Mouse (Mus musculus) hindbrain, embryonic 10.5 days (tissue): Measurements from ENCODE around the gene Tmc2. TPM values are rescaled to one million over a fixed set of nuclear protein-coding genes. Genes with fewer than 3 reads are reported as not detected.

Source experiments
- DNase-seq: peaks from one replicate; pipeline ENCODE4 v3.0.0-alpha.2; 2017; ENCODE audit warnings: low spot score
- H3K27ac ChIP-seq: fragments of 300-500 bp; sonication (generic); 2 replicates; pipeline ENCODE4 v1.5.1; 2016; ENCODE audit warnings: mild to moderate bottlenecking, moderate library complexity
- H3K27me3 ChIP-seq: fragments of 300-500 bp; sonication (generic); 2 replicates; pipeline ENCODE4 v1.6.1; 2016; ENCODE audit warnings: mild to moderate bottlenecking; ENCODE audit not compliant: poor library complexity, insufficient read depth, severe bottlenecking
- H3K36me3 ChIP-seq: fragments of 300-500 bp; sonication (generic); 2 replicates; pipeline ENCODE4 v1.6.1; 2016; ENCODE audit warnings: mild to moderate bottlenecking, moderate library complexity
- H3K4me1 ChIP-seq: fragments of 300-500 bp; sonication (generic); replicated peaks from 2 replicates; pipeline ENCODE4 v1.6.1; 2016; ENCODE audit warnings: mild to moderate bottlenecking
- H3K4me3 ChIP-seq: fragments of 300-500 bp; sonication (generic); 2 replicates; pipeline ENCODE4 v1.5.1; 2016; ENCODE audit warnings: mild to moderate bottlenecking, moderate library complexity
- H3K9me3 ChIP-seq: fragments of 300-500 bp; sonication (generic); 2 replicates; pipeline ENCODE4 v1.6.1; 2016; ENCODE audit warnings: mild to moderate bottlenecking, moderate library complexity
- WGBS: fragments of 180-500 bp; shearing (Covaris S2); methylation state at CpG from one replicate; pipeline ENCODE4 v1.1.7; 2016; 5-methylcytosine and 5-hydroxymethylcytosine counted together
- polyA plus RNA-seq: library from polyadenylated mRNA; unstranded; fragments of >200 nt; fragmentation: Nextera tagmentation; extraction: Ambion mirVana; gene quantifications from 2 replicates; pipeline ENCODE4 v1.2.1, GENCODE M21; 2016

Tmc2 gene
- polyA plus RNA-seq, 1 experiment from 2014 or later: not detected

DNA sequence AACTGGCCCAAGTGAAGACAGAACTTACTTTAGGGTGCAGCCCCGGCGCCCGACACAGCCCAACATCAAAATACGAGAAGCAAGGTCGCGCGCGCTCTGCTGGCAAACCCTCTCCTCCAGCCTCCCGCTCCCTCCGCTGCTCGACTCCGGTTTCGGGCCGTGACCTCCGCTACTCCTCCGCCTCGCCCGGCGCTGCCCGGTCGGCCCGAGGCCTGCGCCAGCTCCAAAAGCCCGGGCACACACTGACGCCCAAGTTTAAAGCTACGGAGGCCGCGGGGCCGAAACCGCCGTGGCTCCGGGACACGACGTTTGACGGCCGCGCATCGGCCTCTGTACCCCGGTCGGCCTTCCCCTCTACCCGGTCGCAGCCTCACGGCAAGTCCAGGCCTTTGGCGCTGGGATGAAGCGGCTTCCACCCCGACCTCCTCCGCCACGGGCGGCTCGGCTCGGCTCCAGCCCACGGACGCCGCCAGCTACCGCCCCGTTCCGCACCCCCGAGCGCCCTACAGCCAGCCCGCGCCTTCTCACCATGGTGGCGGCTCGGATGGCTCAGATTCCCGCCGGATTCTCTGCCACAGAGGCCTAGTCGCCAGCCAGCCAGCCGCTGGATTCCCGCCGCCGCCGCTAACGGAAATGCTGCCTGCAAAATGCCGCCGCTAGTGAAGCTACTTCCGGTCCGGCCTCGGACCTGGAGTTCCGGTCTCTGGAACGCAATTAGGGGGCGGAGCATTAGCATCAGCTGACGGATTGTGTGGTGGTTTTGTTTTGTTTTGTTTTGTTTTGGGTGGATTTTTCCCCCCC is 16.1 kb upstream of the Tmc2 start, which contains the start of gene Snrpb:
Gene Snrpb (minus strand): TSS at position 698 of the 801 bp plus-strand sequence.
- H3K27ac ChIP-seq: peak within 1 kb of the TSS; percentile 100
- no peaks in the 10 kb centered on the region for H3K9me3 ChIP-seq
- no peaks in the 10 kb centered on the region for H3K27me3 ChIP-seq
- H3K4me3 ChIP-seq: peak within 1 kb of the TSS; percentile 100
- WGBS: under 1% methylated on average over 81 of the region's 81 CpGs
- DNase-seq: peak; percentile 89
- peaks cover 21% of the 10 kb centered on the region for H3K4me1 ChIP-seq
- H3K36me3 ChIP-seq: peaks cover 33% of the 10 kb centered on the region

DNA sequence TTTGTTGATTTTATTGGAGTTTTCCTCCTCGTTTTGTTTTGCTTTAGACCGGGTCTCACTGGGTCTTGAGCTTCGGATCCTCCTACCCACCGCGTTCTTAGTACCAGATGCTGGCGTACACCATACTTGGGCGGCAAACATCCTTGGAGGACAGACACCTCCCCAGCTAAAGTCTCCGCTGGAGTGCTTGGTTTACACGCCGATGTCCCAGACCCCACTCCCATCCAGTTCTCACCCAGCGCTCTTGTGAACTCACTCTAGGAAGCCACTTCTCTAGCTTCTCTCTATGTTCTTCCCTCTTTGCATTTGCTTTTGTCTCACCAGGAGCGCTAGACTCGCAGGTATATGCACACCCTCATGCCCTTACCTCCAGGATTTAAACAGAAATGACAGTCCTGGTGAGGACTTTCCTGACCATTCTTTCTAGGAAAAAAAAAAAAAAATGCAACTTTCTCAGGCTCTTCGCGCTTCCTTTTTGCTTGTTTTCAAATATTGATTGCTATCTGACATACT is 15.4 kb upstream of the Tmc2 start:
- Histone ChIP-seq H3K4me1 (peaks cover 21% of the 10 kb centered on the region), H3K4me3 (peak overlapping the region; percentile 100), H3K27me3 (no peaks in the 10 kb centered on the region), H3K36me3 (peaks cover 26% of the 10 kb centered on the region), H3K27ac (peak overlapping the region; percentile 100), H3K9me3 (no peaks in the 10 kb centered on the region)
- no peak for DNase-seq
- 1% methylated on average over 15 of the region's 15 CpGs for WGBS

DNA sequence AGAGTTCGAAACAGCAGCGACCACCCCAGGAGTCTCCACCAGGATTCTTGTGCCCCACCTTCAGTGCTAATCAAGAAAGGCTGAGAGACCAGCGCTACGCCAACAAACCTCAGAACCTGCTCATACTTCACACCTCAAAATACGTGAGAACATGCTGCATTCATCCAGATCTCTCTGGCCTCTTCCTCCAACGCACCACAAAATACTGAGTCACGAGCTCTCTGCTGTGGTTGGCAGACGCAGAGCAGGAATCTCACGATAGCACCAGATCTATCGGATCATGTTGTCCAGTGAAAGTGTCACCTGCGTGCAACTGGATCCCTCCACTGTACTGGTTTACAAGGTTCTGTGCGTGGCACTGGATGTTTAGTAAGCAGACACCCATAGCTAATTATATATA is 6.6 kb upstream of the Tmc2 start:
- H3K27me3 ChIP-seq: no peaks in the 10 kb centered on the region
- 88% methylated on average over 12 of the region's 12 CpGs for WGBS
- no peak for DNase-seq
- H3K9me3 ChIP-seq: 0 out of 2 replicates have a peak, but pooled peaks cover 3% of the 10 kb centered on the region
- H3K4me1 ChIP-seq: no peaks in the 10 kb centered on the region
- H3K4me3 ChIP-seq: no peak overlapping the region
- no peak overlapping the region for H3K27ac ChIP-seq
- H3K36me3 ChIP-seq: no peaks in the 10 kb centered on the region

DNA sequence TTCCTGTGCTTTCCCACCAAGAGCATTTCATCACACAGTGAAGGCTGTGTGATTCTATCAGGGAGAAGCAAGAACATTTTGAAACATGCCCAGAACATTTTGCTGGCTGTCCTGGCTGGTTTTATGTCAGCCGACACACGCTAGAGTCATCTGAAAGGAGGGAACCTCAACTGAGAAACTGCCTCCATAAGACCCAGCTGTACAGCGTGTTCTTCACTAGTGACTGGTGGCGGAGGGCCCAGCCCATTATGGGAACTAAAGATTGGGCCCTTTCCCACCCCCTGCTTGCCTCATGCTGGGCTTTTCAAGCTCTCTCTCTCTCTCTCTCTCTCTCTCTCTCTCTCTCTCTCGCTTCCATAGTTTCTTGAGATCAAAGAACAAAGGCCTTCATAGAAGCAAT is 6.0 kb downstream of the Tmc2 start:
- Histone ChIP-seq H3K27ac (no peak overlapping the region), H3K4me3 (no peak overlapping the region), H3K36me3 (no peaks in the 10 kb centered on the region), H3K9me3 (0 out of 2 replicates have a peak, but pooled peaks cover 3% of the 10 kb centered on the region), H3K4me1 (no peaks in the 10 kb centered on the region), H3K27me3 (no peaks in the 10 kb centered on the region)
- WGBS: 75% methylated on average over 5 of the region's 5 CpGs
- no peak for DNase-seq

DNA sequence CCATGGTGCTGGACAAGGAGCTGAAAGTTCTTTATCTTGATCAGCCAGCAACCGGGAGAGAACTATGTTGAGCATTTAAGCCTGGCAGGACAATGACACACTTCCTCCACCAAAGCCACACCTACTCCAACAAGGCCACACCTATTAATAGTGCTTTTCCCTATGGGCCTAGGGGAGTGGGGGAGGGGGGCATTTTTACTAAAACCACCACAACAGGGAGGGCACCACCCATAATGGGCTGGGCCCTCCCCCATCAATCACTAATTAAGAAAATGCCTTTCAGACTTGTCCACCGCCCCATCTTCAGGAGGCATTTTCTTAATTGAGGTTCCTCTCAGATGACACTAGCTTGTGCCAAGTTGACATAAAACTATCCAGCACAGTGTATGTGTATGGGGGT is 12.4 kb downstream of the Tmc2 start:
- Histone ChIP-seq H3K9me3 (no peaks in the 10 kb centered on the region), H3K27me3 (no peaks in the 10 kb centered on the region), H3K4me1 (no peaks in the 10 kb centered on the region), H3K27ac (no peak overlapping the region), H3K4me3 (no peak overlapping the region), H3K36me3 (no peaks in the 10 kb centered on the region)
- 87% methylated on average over 2 of the region's 2 CpGs for WGBS
- DNase-seq: no peak

DNA sequence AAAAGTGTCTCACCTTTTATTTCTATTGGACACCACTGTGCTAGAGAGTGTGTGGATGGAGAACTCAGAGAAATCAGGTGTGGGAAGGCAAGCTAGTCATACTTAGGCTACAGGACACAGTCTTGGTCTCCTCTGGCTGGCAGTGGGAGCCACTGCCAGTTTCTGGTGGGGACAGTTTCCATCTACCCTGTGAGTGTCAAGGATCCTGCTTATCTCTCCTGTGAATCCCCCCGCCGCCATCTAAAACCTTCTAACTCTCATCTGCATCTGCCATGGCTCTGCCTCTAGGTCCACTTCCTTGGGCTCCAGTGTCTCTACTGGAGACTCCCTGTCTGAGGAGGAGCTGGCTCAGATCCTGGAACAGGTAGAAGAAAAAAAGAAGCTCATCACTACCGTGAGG is 13.0 kb downstream of the Tmc2 start:
- no peak overlapping the region for H3K27ac ChIP-seq
- no peaks in the 10 kb centered on the region for H3K36me3 ChIP-seq
- 86% methylated on average over 3 of the region's 3 CpGs for WGBS
- H3K27me3 ChIP-seq: no peaks in the 10 kb centered on the region
- no peak overlapping the region for H3K4me3 ChIP-seq
- H3K4me1 ChIP-seq: no peaks in the 10 kb centered on the region
- DNase-seq: peak; percentile 8
- no peaks in the 10 kb centered on the region for H3K9me3 ChIP-seq

DNA sequence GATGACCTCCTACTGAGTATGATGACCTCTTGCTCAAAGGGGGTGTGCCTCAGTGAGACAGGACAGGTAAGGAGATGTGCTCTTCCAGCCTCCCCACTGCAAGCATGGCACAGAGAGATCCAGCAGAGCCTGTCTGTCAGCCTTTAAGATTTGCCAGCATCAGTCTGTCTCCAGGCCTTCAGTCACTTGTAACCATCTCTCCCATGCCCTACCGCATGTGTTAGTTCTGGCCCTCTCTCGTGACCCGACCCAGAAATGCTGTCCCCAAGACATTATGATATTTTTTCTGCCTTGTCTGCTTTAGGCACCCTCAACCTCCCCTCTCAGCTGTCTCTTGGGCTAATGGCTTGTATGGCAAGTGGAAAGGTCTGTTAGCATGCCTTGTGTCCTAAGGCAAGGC is 14.6 kb downstream of the Tmc2 start:
- H3K36me3 ChIP-seq: no peaks in the 10 kb centered on the region
- no peak for DNase-seq
- H3K27me3 ChIP-seq: no peaks in the 10 kb centered on the region
- 94% methylated on average over 3 of the region's 3 CpGs for WGBS
- H3K4me3 ChIP-seq: no peak overlapping the region
- no peaks in the 10 kb centered on the region; the same call in 1 of the 2 replicates for H3K4me1 ChIP-seq
- H3K9me3 ChIP-seq: no peaks in the 10 kb centered on the region
- no peak overlapping the region for H3K27ac ChIP-seq

DNA sequence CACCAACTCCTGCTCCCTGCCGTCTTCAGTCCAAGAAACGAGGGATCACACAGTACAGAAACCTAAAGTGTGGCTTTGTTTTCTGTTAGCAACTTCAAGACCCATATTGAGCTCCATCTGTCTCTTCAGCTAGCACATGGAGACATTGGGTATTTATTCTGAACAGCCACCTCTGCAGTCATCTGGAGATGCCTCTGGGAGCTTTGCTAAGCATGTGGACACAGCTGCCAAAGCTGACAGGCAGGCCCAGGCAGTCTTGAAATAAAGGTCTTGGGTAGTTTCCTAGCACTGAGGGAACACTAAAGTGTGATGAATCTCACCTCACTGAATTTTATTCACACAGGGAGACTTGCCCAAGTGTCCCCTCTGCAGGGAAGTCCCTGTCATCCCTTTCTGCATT is 16.6 kb downstream of the Tmc2 start:
- Histone ChIP-seq H3K9me3 (no peaks in the 10 kb centered on the region), H3K36me3 (no peaks in the 10 kb centered on the region), H3K27me3 (no peaks in the 10 kb centered on the region), H3K27ac (no peak overlapping the region), H3K4me3 (no peak overlapping the region), H3K4me1 (no peaks in the 10 kb centered on the region; the same call in 1 of the 2 replicates)
- 80% methylated on average over 2 of the region's 2 CpGs for WGBS
- no peak for DNase-seq

DNA sequence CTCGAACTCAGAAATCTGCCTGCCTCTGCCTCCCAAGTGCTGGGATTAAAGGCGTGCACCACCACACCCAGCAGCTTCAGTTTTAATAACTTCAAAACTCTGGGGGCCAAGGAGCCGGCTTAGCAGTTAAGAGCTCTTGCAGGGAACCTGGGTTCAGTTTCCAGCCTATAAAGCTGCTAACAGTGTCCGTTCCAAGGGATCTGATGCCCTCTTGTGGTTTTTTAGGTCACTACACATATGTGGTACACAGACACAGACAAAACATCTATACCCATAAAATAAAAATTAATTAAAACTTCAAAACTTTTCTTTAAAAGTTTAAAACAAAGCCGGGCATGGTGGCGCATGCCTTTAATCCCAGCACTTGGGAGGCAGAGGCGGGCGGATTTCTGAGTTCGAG is 51.9 kb downstream of the Tmc2 start:
- H3K27ac ChIP-seq: no peak overlapping the region
- no peaks in the 10 kb centered on the region for H3K4me1 ChIP-seq
- H3K36me3 ChIP-seq: no peaks in the 10 kb centered on the region
- no peak overlapping the region for H3K4me3 ChIP-seq
- H3K27me3 ChIP-seq: no peaks in the 10 kb centered on the region
- DNase-seq: peak; percentile 14
- no peaks in the 10 kb centered on the region for H3K9me3 ChIP-seq
- WGBS: 47% methylated on average over 9 of the region's 9 CpGs

DNA sequence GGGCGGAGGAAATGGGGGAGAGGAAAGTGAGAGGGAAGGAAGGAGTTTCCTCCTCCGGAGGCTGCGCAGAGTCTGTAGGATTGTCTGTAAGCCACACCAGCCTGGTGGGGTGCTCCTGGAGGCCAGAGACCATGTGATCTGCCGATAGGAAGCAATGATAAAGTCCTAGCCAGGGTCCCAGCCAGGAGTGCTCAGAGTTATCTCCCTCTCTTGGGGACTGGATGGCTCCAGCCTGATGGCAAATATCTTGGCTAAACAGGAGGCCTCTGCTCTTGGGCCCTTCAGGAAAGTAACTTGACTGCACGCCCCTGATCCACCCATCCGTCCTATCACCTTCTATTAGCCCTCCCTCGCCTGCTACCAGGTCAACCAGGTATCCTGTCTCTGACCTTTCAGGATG is 53.2 kb downstream of the Tmc2 start:
- H3K36me3 ChIP-seq: no peaks in the 10 kb centered on the region
- no peaks in the 10 kb centered on the region for H3K4me1 ChIP-seq
- no peaks in the 10 kb centered on the region for H3K9me3 ChIP-seq
- 81% methylated on average over 7 of the region's 7 CpGs for WGBS
- DNase-seq: no peak
- H3K4me3 ChIP-seq: no peak overlapping the region
- H3K27ac ChIP-seq: no peak overlapping the region
- no peaks in the 10 kb centered on the region for H3K27me3 ChIP-seq

DNA sequence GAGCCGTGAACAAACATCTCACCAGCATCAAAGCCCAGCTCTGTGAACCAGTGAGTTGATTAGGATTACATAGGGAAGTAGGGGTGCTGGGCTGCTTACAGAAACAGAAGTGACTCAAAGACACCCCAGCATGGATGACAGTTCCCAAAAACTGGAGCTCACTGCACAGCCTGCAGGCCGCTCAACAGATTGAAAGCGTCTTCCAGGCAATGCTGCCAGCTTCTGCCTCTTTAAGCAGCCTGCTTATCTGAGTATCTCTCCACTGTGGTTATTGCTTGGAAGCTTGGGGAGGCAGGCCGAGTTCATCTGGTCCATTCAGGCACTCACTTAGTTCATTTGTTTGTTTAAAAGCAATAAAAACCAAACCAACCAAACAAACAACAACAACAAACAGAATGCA is 61.8 kb downstream of the Tmc2 start:
- Histone ChIP-seq H3K4me3 (no peak overlapping the region), H3K36me3 (no peaks in the 10 kb centered on the region), H3K9me3 (no peaks in the 10 kb centered on the region), H3K4me1 (no peaks in the 10 kb centered on the region), H3K27ac (no peak overlapping the region), H3K27me3 (no peaks in the 10 kb centered on the region)
- DNase-seq: no peak
- 85% methylated on average over 4 of the region's 4 CpGs for WGBS

DNA sequence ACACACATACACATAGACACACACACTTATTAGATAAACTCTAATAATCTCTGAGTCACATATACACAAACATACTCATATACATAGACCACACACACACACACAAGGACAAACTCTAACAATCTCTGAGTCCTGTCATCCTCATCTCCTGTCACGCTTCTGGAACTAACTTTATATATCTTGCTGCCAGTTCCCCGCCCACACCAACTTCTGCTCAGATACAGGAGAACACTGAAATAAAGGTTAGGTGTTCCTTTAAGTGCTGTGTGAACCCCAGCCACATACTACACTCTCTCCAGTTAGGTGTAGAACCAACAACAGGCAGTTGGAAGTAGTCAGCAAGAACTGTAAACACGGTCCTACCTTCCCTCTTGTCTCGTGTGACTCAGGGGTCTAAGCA is 65.8 kb downstream of the Tmc2 start:
- Histone ChIP-seq H3K27ac (no peak overlapping the region), H3K9me3 (no peaks in the 10 kb centered on the region), H3K4me1 (no peaks in the 10 kb centered on the region), H3K4me3 (no peak overlapping the region), H3K27me3 (no peaks in the 10 kb centered on the region), H3K36me3 (no peaks in the 10 kb centered on the region)
- 86% methylated on average over 4 of the region's 4 CpGs for whole genome bisulfite sequencing
- DNase-seq: no peak

DNA sequence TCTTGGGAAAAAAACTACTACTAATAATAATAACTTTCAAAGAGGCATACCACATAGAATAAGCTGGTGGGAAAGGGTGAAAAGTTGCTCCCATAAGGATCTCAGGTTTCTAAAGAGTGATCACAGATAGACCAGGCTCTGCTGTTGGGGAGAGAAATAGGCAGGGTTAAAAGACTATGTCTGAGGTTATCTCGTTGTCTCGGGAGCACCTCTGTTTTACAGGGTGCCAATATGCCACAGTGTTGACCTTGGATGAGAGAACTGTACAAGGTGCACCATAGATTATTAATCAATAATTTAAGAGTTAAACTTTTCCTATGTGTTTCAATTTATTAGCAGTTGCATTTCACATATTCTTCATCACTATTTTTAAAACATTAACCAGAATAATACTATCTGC is 66.9 kb downstream of the Tmc2 start:
- H3K36me3 ChIP-seq: no peaks in the 10 kb centered on the region
- H3K4me1 ChIP-seq: no peaks in the 10 kb centered on the region
- WGBS: 93% methylated on average over 2 of the region's 2 CpGs
- H3K27me3 ChIP-seq: no peaks in the 10 kb centered on the region
- DNase-seq: no peak
- no peak overlapping the region for H3K4me3 ChIP-seq
- H3K27ac ChIP-seq: no peak overlapping the region
- no peaks in the 10 kb centered on the region for H3K9me3 ChIP-seq
